Mouse (Mus musculus): ENCODE data around the gene Ccnb1ip1. TPM values are rescaled to one million over a fixed set of nuclear protein-coding genes. Genes with fewer than 3 reads are reported as not detected.
"Not testable (repeated sequence)": the region's sequence is repeated elsewhere in the genome, so short reads cannot be mapped to it uniquely, and the experiment has no call there.

The Ccnb1ip1 gene
- not detected for total RNA-seq (2021)
- long read RNA-seq, experiment 1, result 0 reads
- long read RNA-seq, experiment 2, result 0 reads

GRCm38 (mm10) chr14:50807487-50808072 lies at the start of gene Ccnb1ip1, which contains the start of gene Parp2:
Gene Ccnb1ip1, minus strand, starts transcription at chr14:50807732.
Gene Parp2, plus strand, starts transcription at chr14:50807841.
- peak; percentile 87 for DNase-seq

GRCm38 (mm10) chr14:50855788-50856187 lies 48.3 kb upstream of the Ccnb1ip1 start:
- DNase-seq, result no peak

DNA sequence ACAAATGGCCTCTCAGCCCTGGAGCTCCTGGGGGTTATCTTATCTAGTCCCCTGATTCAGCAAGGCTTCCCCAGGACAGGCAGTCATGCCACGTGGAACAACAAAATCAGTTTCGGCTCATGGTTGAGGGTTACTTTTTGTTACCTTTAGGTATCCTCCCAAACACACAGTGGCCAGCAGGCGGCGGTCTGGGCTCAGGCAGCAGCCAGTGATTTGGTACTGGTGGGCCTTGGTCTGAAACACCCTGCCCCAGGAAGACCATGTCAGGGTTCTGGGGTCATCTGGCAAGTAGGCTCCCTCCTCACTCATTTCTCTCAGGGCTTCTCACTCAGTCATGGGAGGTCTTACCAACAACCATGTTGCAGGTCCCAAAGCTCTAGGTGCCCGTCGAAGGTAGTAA lies 29.7 kb upstream of the Ccnb1ip1 start:
- DNase-seq, result no peak

DNA sequence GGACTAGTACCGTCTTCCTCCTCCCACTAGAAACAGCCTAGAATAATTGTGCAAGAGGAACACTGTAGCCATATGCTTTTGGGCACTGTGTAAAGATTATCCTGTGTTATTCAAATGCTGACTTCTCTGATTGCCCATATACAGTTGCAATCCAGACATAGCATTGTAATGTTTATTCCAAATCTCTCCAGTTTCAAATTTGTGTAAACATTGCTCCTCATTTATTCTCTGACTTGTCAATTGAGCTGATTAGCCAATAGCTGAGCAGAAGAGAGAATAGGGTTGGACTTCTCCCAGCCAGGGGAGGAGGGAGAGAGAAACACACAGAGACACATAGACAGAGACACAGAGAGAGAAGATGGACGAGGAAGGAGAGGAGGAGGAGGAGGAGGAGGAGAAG lies 26.9 kb upstream of the Ccnb1ip1 start:
- DNase-seq, result no peak

DNA sequence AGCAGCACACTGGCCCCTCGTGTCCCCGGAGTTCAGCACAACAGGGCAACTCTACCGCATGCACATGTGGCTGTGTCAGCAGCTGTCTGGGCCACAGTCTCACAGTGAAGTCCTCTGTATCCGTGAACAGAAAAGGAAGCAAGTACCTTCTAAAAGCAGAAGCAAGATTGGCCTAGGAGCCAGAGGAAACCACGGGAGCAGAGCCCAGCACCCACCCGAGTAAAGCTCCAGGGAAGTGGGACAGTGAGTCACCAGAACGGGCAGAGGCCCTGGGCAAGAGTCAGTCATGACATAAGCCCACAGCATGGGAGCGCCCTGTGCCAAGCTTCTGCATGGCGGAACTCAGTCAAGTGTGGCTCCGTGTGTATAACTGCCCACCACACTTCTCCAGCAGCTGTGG lies 26.4 kb upstream of the Ccnb1ip1 start:
- DNase-seq, result no peak

GRCm38 (mm10) chr14:50829878-50830277 lies 22.3 kb upstream of the Ccnb1ip1 start:
- DNase-seq, result no peak

DNA sequence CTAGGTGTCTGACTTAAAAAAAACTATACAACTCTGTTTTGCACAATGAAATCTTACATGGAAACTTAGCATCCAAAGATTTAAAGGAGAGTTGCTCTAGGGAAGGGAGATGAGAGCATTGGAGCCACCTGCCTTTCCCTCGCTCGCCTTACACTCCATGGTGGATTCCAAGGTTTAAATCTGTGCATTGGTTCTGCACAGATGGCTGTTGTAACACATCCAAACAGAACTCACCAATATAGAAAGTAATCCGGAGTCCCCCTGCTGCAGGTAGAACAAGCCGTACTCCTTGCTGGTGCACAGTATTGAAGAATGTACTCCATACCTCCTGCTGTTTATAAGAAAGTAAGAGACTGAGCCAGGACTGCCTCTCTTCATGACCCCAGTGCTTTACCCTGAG lies 19.0 kb upstream of the Ccnb1ip1 start:
- no peak for DNase-seq

DNA sequence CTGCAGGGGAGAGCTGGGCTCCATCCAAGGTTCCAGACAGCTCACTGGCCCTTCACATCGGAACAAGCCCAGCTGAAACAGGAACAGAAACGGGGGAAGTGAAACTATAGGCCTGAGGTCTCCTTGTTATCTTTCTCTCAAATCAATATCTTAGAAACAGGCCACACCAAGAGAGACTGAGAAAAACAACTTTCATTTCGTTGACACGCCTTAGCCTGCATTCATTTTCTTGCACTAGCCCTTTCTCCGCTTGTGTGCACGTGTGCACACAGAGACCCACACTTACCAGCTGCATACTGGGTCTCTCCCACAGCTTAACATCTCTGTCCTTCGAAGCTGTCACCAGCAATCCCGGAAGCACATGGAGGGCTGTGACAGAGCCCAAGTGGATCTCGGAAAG lies 16.7 kb upstream of the Ccnb1ip1 start:
- no peak for DNase-seq

DNA sequence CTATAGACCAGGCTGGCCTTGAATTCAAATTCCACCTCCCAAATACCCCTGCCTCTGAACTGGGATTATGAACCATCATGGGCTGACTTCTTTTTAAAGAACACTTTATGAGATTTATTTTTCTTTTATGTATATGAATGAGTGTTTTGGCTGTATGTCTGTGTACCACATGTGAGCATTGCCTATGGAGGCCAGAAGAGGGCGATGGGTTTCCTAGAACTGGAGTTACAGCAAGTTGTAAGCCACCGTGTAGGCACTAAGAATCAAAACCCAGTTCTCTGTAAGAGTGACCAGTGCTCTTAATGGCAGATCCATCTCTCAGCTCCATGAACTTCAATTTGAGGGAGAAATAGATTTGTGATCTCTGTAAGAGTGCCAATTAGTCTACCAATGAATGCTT lies 15.7 kb upstream of the Ccnb1ip1 start:
- DNase-seq, result no peak

GRCm38 (mm10) chr14:50813060-50813459 lies 5.5 kb upstream of the Ccnb1ip1 start:
- no peak for DNase-seq

- not testable (repeated sequence) for DNase-seq
Observed at GRCm38 (mm10) chr14:50806469-50806868, 1.1 kb downstream of the Ccnb1ip1 start.

DNA sequence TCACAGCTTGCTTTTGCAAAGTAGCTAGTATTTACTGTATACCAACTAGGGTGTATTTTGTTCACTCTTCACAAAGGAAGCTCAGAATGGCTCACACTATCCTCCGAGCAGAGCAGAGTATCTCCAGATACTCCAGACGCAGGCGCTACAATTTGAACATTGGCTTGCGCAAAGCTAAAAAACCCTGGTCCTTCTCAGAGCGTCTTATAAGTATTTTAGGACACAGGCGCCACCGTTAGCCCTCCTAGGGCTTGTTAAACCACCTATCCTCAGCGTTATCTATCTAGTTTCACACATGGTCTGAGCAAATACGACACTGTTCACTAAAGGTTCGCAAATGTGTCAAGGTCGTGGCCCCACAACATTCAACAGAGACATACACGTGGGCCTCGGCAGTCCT lies 2.8 kb downstream of the Ccnb1ip1 start:
- DNase-seq, result no peak

- no peak for DNase-seq
Observed at GRCm38 (mm10) chr14:50802843-50803562, 4.5 kb downstream of the Ccnb1ip1 start.

- no peak for DNase-seq
Observed at GRCm38 (mm10) chr14:50802441-50802840, 5.1 kb downstream of the Ccnb1ip1 start.

GRCm38 (mm10) chr14:50799502-50800259 lies 7.9 kb downstream of the Ccnb1ip1 start:
- DNase-seq, result no peak

- DNase-seq, result no peak
Observed at GRCm38 (mm10) chr14:50798512-50798911, 9.0 kb downstream of the Ccnb1ip1 start.

DNA sequence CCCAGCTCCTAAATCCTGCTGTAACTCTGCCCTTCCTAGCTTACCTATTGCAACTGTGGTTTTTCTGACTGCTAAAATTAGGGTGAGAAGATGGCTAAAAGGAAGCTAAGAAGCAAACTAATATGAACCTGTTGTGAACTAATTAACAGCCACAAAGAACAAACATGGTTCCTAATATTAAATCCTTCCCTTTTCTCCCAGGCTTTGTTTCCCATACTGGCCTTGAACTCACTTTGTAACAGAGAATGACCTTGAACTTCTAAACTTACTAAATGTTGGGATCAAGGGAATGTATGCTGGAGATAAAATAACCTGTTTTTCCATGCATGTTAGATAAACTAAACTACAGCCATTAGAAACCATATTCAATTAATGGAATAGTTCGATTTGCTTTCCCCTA lies 11.1 kb downstream of the Ccnb1ip1 start:
- no peak for DNase-seq

- no peak for DNase-seq
Observed at GRCm38 (mm10) chr14:50795965-50796364, 11.6 kb downstream of the Ccnb1ip1 start.

GRCm38 (mm10) chr14:50795261-50795935 lies 12.1 kb downstream of the Ccnb1ip1 start:
- no peak for DNase-seq

DNA sequence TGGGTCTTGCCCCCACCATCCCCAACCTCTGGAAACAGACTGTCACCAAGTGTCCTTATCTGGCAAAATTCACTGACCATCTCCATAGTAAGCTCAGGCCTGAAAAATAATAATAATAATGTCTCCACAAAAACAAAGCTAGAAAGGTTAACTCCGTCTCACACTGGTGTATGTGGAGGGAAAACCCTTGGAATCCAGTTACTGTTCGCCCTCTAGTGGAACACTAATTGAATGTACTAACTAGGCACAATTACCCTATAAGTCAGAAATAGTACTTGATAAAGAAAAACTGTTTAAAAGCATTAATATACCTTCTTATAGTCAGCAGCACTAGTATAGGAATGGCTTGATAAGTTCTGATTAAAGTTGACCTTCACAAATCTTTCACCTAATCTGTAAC lies 19.4 kb downstream of the Ccnb1ip1 start:
- DNase-seq, result no peak

DNA sequence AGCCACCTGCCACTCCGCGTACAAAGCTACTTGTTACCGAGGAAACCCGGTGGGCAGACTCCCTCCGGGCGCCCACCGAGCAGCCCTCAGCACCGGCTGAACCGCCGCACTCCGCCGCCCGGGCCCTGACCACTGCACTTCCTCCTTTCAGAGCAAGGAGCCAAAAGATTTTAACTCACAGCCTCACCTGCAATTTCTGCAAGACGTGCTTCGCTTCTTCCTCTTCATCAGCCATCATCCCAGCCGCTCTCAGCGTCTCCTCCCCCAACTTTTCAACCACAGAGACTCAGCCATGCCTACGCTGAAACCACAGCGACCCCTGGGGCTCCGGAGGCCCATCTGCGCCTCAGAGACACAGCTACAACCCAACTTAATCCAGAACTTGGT lies 22.3 kb downstream of the Ccnb1ip1 start, which contains the start of gene Ttc5:
Gene Ttc5, minus strand, starts transcription at position 269 of the 387 bp plus-strand sequence.
- peak; percentile 86 for DNase-seq
